Mouse (Mus musculus): ENCODE data around the gene Col10a1. TPM values are rescaled to one million over a fixed set of nuclear protein-coding genes. Genes with fewer than 3 reads are reported as not detected.

Gene Col10a1
- 0.08 TPM in 1 of 2 replicates, not detected in the other for polyA plus RNA-seq (2021; fragmentation: Nextera tagmentation)
- long read RNA-seq, experiment 1: 0 reads
- long read RNA-seq, experiment 2, partial matches to known transcripts: 0 of 2 reads
- long read RNA-seq, experiment 2, other reads (novel, unspliced or antisense): 2 of 2 reads

GRCm38 (mm10) chr10:34389681-34390080 is at the start of gene Col10a1:
Col10a1 (plus strand) TSS chr10:34389981.

GRCm38 (mm10) chr10:34418204-34418756 is 28.5 kb downstream of the Col10a1 start, which contains the start of gene Nt5dc1:
Nt5dc1 (minus strand) TSS chr10:34418552.

Other genes with a start within 250 kb of the Col10a1 start
- 1.6 and 1.7 TPM in 2 replicates for gene Dse, start 182.3 kb upstream of the Col10a1 start, polyA plus RNA-seq (2021; fragmentation: Nextera tagmentation)
- gene Tspyl1, start 107.8 kb upstream of the Col10a1 start, polyA plus RNA-seq (2021; fragmentation: Nextera tagmentation): 144 and 159 TPM in 2 replicates
- gene Tspyl4, start 92.5 kb upstream of the Col10a1 start, polyA plus RNA-seq (2021; fragmentation: Nextera tagmentation): 186 and 188 TPM in 2 replicates
- gene Nt5dc1, start 28.6 kb downstream of the Col10a1 start, polyA plus RNA-seq (2021; fragmentation: Nextera tagmentation): 1.8 and 3.3 TPM in 2 replicates
- gene Frk, start 93.4 kb downstream of the Col10a1 start, polyA plus RNA-seq (2021; fragmentation: Nextera tagmentation): 0.14 and 0.33 TPM in 2 replicates

Measured in layer of hippocampus, adult 6 months (tissue).